Mouse (Mus musculus) C2C12 (cell line): ENCODE results near the gene Pou4f2.

Experiments used
- CTCF ChIP-seq: IDR thresholded peaks from one replicate; pipeline ENCODE4 v1.5.1; 2011; ENCODE audit not compliant: control insufficient read depth, insufficient read depth, insufficient read length
- FOSL1 ChIP-seq: IDR thresholded peaks from one replicate; pipeline ENCODE4 v1.8.0; 2011; ENCODE audit warnings: mild to moderate bottlenecking, low read length; ENCODE audit not compliant: poor library complexity, insufficient read depth, severe bottlenecking
- MAX ChIP-seq: IDR thresholded peaks from one replicate; pipeline ENCODE4 v1.6.1; 2011; ENCODE audit warnings: mild to moderate bottlenecking, control low read depth

GRCm38 (mm10) chr8:78431356-78431755 is 5.1 kb downstream of the Pou4f2 start:
- no peak for TF ChIP-seq CTCF
- no peak for TF ChIP-seq MAX
- TF ChIP-seq FOSL1, result no peak
